Mouse (Mus musculus): ENCODE data around the gene Gm49661. TPM values are rescaled to one million over a fixed set of nuclear protein-coding genes. Genes with fewer than 3 reads are reported as not detected.
A peak's percentile ranks its signal among the peaks of the same experiment; 100 is the strongest.

Gene Gm49661
- polyA plus RNA-seq, 1 experiment from 2014 or later, result not detected

GRCm38 (mm10) chr8:84990836-84991235 is 21.6 kb upstream of the Gm49661 start:
- H3K4me1 ChIP-seq, result peaks cover 35% of the 10 kb centered on the region

GRCm38 (mm10) chr8:84990349-84990748 is 21.1 kb upstream of the Gm49661 start, which contains the start of gene Hook2:
Gene Hook2, plus strand, starts transcription at chr8:84990603.
- Histone ChIP-seq H3K4me1 (peaks cover 36% of the 10 kb centered on the region), H3K4me3 (replicated peaks) (peak within 1 kb of the TSS; percentile 72), H3K9ac (replicated peaks) (peak within 1 kb of the TSS; percentile 80), H3K9me3 (replicated peaks) (no peaks in the 10 kb centered on the region), H3K4me2 (peak within 1 kb of the TSS; percentile 93), H3K27me3 (replicated peaks) (peaks cover 24% of the 10 kb centered on the region), H3K36me3 (peaks cover 9% of the 10 kb centered on the region), H3K27ac (replicated peaks) (peak within 1 kb of the TSS; percentile 89)
- ATAC-seq (ENCODE audit: low FRiP score), result peak; percentile 86
- under 1% methylated on average over 28 of the region's 28 CpGs for WGBS

More at GRCm38 (mm10) chr8:84990836-84991235, 21.6 kb upstream of the Gm49661 start:
- Histone ChIP-seq H3K4me2 (peak overlapping the region; percentile 93), H3K36me3 (peaks cover 9% of the 10 kb centered on the region), H3K4me3 (replicated peaks) (peak overlapping the region; percentile 72), H3K27me3 (replicated peaks) (peaks cover 24% of the 10 kb centered on the region), H3K27ac (replicated peaks) (peak overlapping the region; percentile 89), H3K9me3 (replicated peaks) (no peaks in the 10 kb centered on the region), H3K9ac (replicated peaks) (peak overlapping the region; percentile 80)
- under 1% methylated on average over 15 of the region's 15 CpGs for WGBS
- ATAC-seq (ENCODE audit: low FRiP score), result peak; percentile 63

- H3K4me3 ChIP-seq (replicated peaks), result peak overlapping the region; percentile 72
- peak overlapping the region; percentile 59 for H3K9ac ChIP-seq (replicated peaks)
- H3K36me3 ChIP-seq, result peaks cover 4% of the 10 kb centered on the region; the same call in 1 of the 2 replicates
- H3K4me2 ChIP-seq, result peak overlapping the region; percentile 93
- no peaks in the 10 kb centered on the region for H3K9me3 ChIP-seq (replicated peaks)
- H3K27ac ChIP-seq (replicated peaks), result peak overlapping the region; percentile 89
- H3K4me1 ChIP-seq, result peaks cover 41% of the 10 kb centered on the region
- peaks cover 20% of the 10 kb centered on the region for H3K27me3 ChIP-seq (replicated peaks)
- peak; percentile 48 for ATAC-seq (ENCODE audit: low FRiP score)
- under 1% methylated on average over 15 of the region's 15 CpGs for WGBS
These were observed 20.6 kb upstream of the Gm49661 start for GRCm38 (mm10) chr8:84989810-84990209.

GRCm38 (mm10) chr8:84989311-84989731 is 20.1 kb upstream of the Gm49661 start:
- no peaks in the 10 kb centered on the region for H3K9me3 ChIP-seq (replicated peaks)
- peaks cover 17% of the 10 kb centered on the region; the same call in 1 of the 2 replicates for H3K27me3 ChIP-seq (replicated peaks)
- H3K9ac ChIP-seq (replicated peaks), result no peak overlapping the region
- no peak for ATAC-seq (ENCODE audit: low FRiP score)
- WGBS, result 8% methylated on average over 15 of the region's 15 CpGs
- H3K36me3 ChIP-seq, result no peaks in the 10 kb centered on the region
- H3K27ac ChIP-seq (replicated peaks), result 0 out of 2 replicates have a peak overlapping the region, but pooled peaks have one; percentile 6
- H3K4me1 ChIP-seq, result peaks cover 46% of the 10 kb centered on the region
- H3K4me3 ChIP-seq (replicated peaks), result peak overlapping the region; percentile 72; the same call in 1 of the 2 replicates
- H3K4me2 ChIP-seq, result peak overlapping the region; percentile 93

GRCm38 (mm10) chr8:84987903-84988302 is 18.7 kb upstream of the Gm49661 start:
- Histone ChIP-seq H3K9ac (replicated peaks) (no peak overlapping the region), H3K9me3 (replicated peaks) (no peaks in the 10 kb centered on the region), H3K27ac (replicated peaks) (no peak overlapping the region), H3K4me1 (peaks cover 49% of the 10 kb centered on the region), H3K27me3 (replicated peaks) (peaks cover 22% of the 10 kb centered on the region; the same call in 1 of the 2 replicates), H3K4me2 (no peak overlapping the region), H3K4me3 (replicated peaks) (no peak overlapping the region), H3K36me3 (no peaks in the 10 kb centered on the region)
- no peak for ATAC-seq (ENCODE audit: low FRiP score)
- WGBS, result 63% methylated on average over 2 of the region's 2 CpGs

- Histone ChIP-seq H3K36me3 (no peaks in the 10 kb centered on the region), H3K4me1 (peaks cover 49% of the 10 kb centered on the region), H3K27me3 (replicated peaks) (peaks cover 22% of the 10 kb centered on the region; the same call in 1 of the 2 replicates), H3K4me2 (no peak overlapping the region), H3K9me3 (replicated peaks) (no peaks in the 10 kb centered on the region), H3K4me3 (replicated peaks) (no peak overlapping the region), H3K9ac (replicated peaks) (no peak overlapping the region), H3K27ac (replicated peaks) (no peak overlapping the region)
- ATAC-seq (ENCODE audit: low FRiP score), result no peak
- WGBS, result 85% methylated on average over 5 of the region's 5 CpGs
These were observed 18.2 kb upstream of the Gm49661 start for GRCm38 (mm10) chr8:84987388-84987787.

GRCm38 (mm10) chr8:84986379-84986945 is 17.2 kb upstream of the Gm49661 start:
- H3K4me3 ChIP-seq (replicated peaks), result peak overlapping the region; percentile 54
- 26% methylated on average over 8 of the region's 8 CpGs for WGBS
- peaks cover 49% of the 10 kb centered on the region for H3K4me1 ChIP-seq
- peaks cover 22% of the 10 kb centered on the region; the same call in 1 of the 2 replicates for H3K27me3 ChIP-seq (replicated peaks)
- ATAC-seq (ENCODE audit: low FRiP score), result peak; percentile 4; the same call in 1 of the 2 replicates
- H3K9me3 ChIP-seq (replicated peaks), result no peaks in the 10 kb centered on the region
- no peaks in the 10 kb centered on the region for H3K36me3 ChIP-seq
- peak overlapping the region; percentile 61 for H3K9ac ChIP-seq (replicated peaks)
- peak overlapping the region; percentile 90 for H3K27ac ChIP-seq (replicated peaks)
- H3K4me2 ChIP-seq, result peak overlapping the region; percentile 100

GRCm38 (mm10) chr8:84985684-84986378 is 16.6 kb upstream of the Gm49661 start:
- H3K27me3 ChIP-seq (replicated peaks), result peaks cover 22% of the 10 kb centered on the region
- H3K9ac ChIP-seq (replicated peaks), result peak overlapping the region; percentile 61
- H3K4me2 ChIP-seq, result peak overlapping the region; percentile 100
- peak overlapping the region; percentile 54 for H3K4me3 ChIP-seq (replicated peaks)
- peak overlapping the region; percentile 90 for H3K27ac ChIP-seq (replicated peaks)
- H3K9me3 ChIP-seq (replicated peaks), result no peaks in the 10 kb centered on the region
- H3K36me3 ChIP-seq, result no peaks in the 10 kb centered on the region
- under 1% methylated on average over 52 of the region's 53 CpGs for WGBS
- peaks cover 47% of the 10 kb centered on the region for H3K4me1 ChIP-seq
- ATAC-seq (ENCODE audit: low FRiP score), result peak; percentile 57

GRCm38 (mm10) chr8:84985049-84985683 is 15.9 kb upstream of the Gm49661 start:
- H3K27ac ChIP-seq (replicated peaks), result peak overlapping the region; percentile 90

GRCm38 (mm10) chr8:84984294-84985048 is 15.2 kb upstream of the Gm49661 start:
- peak overlapping the region; percentile 54 for H3K4me3 ChIP-seq (replicated peaks)
- peak overlapping the region; percentile 61 for H3K9ac ChIP-seq (replicated peaks)
- peak overlapping the region; percentile 100 for H3K4me2 ChIP-seq
- no peak for ATAC-seq (ENCODE audit: low FRiP score)
- WGBS, result 16% methylated on average over 16 of the region's 16 CpGs
- H3K9me3 ChIP-seq (replicated peaks), result no peaks in the 10 kb centered on the region
- H3K4me1 ChIP-seq, result peaks cover 50% of the 10 kb centered on the region
- H3K36me3 ChIP-seq, result no peaks in the 10 kb centered on the region
- H3K27me3 ChIP-seq (replicated peaks), result peaks cover 22% of the 10 kb centered on the region
- H3K27ac ChIP-seq (replicated peaks), result peak overlapping the region; percentile 90

More at GRCm38 (mm10) chr8:84985049-84985683, 15.9 kb upstream of the Gm49661 start:
- peak overlapping the region; percentile 61 for H3K9ac ChIP-seq (replicated peaks)
- ATAC-seq (ENCODE audit: low FRiP score), result no peak; the same call in 1 of the 2 replicates
- 1% methylated on average over 23 of the region's 23 CpGs for WGBS
- peaks cover 22% of the 10 kb centered on the region for H3K27me3 ChIP-seq (replicated peaks)
- peak overlapping the region; percentile 54 for H3K4me3 ChIP-seq (replicated peaks)
- no peaks in the 10 kb centered on the region for H3K9me3 ChIP-seq (replicated peaks)
- H3K36me3 ChIP-seq, result no peaks in the 10 kb centered on the region
- H3K4me1 ChIP-seq, result peaks cover 49% of the 10 kb centered on the region
- peak overlapping the region; percentile 100 for H3K4me2 ChIP-seq

GRCm38 (mm10) chr8:84982499-84983011 is 13.3 kb upstream of the Gm49661 start:
- Histone ChIP-seq H3K4me3 (replicated peaks) (no peak overlapping the region), H3K4me2 (no peak overlapping the region), H3K27me3 (replicated peaks) (peaks cover 11% of the 10 kb centered on the region), H3K27ac (replicated peaks) (no peak overlapping the region), H3K36me3 (no peaks in the 10 kb centered on the region), H3K4me1 (peaks cover 64% of the 10 kb centered on the region), H3K9ac (replicated peaks) (no peak overlapping the region), H3K9me3 (replicated peaks) (no peaks in the 10 kb centered on the region)
- WGBS, result 72% methylated on average over 3 of the region's 3 CpGs
- no peak for ATAC-seq (ENCODE audit: low FRiP score)
